Mouse (Mus musculus): ENCODE results near the gene Msmp.

The Msmp gene

DNA sequence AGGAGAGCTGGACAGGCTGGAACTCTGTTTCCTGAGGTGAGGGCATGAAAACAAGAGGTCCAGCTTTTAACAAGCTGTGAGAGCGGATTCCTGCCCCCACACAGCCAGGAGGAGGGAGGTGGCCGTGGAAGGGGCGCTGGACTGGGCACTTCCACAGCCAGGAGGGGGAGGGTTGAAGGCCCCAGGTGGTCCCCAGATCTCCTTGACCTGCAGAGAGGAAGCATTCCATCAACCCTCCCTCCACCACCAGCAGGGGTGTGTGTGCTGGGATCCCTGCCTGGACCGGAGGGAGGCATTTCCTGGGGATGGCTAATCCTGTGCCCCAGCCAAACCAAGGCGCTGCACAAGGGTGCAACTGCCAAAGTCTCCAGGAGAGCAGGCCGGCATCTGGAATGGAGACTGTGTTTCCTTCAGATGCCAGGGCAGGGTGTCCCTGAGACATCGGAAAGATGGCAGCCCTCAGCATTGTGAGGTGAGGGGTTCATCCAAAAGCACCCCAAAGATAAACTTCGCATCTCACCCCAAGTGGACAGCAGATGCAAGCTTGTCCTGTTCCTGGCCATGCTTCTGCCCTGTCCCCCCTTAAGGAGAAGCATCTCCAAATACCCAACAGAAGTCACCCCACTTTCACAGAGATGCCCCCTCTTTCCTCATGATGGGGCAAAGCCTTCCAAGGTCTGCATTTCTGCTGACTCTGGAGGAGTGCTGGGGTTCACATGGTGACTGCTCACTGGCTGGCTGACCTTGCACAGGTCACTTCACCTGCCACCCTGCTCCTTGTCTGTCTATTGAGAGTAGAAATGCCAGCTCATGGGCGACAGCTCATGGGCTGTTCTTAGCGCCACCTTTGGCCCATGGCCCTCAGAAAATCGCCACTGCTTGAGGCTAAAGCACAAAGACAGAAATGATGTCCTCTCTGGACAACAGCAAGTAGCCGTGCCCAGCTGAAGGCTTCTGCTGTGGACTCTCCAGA lies at the start of gene Msmp:
Gene Msmp (minus strand): TSS at position 51 of the 973 bp plus-strand sequence.
- peak in 1 of 2 experiments; percentile 25 for DNase-seq (ENCODE audit: low spot score in 2 of 2)

DNA sequence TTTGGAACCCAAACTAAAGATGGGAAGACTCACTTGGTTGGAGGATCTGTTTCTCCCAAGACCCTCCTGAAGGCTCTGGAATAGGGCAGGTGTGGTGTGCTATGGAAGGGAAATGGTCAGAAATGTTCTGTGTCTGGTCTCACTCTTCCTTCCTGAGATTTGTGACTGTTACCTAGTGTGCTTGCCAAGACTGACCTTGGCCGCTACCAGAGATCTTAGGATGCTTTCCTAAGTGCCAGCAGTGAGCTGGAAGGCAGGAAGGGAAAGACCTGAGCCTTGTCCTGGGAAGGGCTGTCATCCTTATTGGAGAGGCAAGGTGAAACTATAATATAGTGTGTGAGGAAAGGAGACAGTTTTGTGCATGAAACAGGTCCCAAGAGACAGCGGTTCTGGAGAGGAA lies 49.4 kb upstream of the Msmp start:
- peak in 1 of 2 experiments; percentile 9 for DNase-seq (ENCODE audit: low spot score in 2 of 2)

DNA sequence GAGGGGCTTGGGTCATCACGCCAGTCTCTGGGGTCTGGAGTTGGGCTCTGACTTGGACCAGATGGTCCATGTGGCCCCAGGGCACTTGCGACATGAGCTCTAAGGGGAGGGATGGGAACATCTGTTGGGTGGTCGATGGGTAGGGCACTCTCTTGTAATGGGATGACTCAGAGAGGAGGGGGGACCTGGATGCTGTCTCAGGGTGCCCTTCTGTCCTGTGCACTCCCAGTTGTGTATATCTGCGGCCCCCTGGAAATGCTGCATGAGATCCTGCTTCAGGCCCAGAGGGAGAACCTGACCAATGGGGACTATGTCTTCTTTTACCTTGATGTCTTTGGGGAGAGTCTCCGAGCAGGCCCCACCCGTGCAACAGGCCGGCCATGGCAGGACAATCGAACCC lies 49.0 kb upstream of the Msmp start:
- peak; percentile 19 to 20 for DNase-seq (ENCODE audit: low spot score in 2 of 2)

DNA sequence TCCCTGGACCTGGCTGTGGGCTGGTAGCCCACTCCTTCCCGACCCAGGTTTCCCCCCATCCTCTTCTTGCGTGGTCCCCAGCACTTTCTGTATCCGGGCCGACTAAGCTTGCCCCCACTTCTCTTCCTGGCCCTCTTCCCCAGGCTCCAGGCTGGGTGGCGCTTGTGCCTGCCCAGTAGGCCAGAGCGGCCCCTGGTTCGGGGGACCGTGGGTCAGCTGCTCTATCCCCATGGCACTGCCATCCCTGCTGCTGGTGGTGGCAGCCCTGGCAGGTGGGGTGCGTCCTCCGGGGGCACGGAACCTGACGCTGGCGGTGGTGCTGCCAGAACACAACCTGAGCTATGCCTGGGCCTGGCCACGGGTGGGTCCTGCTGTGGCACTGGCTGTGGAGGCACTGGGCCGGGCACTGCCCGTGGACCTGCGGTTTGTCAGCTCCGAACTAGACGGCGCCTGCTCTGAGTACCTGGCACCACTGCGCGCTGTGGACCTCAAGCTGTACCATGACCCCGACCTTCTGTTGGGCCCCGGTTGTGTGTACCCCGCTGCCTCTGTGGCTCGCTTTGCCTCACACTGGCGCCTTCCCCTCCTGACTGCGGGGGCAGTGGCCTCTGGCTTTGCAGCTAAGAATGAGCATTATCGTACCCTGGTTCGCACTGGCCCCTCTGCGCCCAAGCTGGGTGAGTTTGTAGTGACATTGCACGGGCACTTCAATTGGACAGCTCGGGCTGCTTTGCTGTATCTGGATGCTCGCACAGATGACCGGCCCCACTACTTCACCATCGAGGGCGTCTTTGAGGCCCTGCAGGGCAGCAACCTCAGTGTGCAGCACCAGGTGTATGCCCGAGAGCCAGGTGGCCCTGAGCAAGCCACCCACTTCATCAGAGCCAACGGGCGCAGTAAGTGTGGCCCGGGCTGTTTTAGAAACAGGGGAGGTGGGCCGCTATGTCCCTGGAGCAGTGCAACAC lies 47.9 kb upstream of the Msmp start:
- peak; percentile 34 to 43 for DNase-seq (ENCODE audit: low spot score in 2 of 2)

- DNase-seq (ENCODE audit: low spot score in 2 of 2) = peak; percentile 49 to 55
These were observed 47.0 kb upstream of the Msmp start, which contains the start of gene Npr2 for GRCm38 (mm10) chr4:43631046-43631955. Gene Npr2, plus strand, starts transcription at chr4:43631935.

DNA sequence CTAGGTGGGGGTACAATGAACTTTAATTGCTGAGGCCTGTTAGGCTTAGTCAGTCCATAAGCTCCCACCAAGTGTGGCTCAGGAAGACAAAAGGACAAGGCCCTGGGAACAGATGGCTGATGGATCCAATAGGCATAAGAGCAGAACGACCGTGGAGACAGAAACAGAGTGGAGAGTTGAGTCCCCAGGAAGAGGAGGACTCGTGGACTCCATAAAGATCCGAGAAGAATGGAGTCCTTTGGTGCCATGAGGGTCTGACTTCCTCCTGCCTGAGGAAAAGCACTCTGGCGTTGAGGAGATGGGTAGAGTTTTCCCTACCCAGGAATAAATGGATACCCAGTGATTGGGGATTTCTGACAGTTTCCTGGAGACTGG lies 46.4 kb upstream of the Msmp start:
- DNase-seq (ENCODE audit: low spot score in 2 of 2) = peak in 1 of 2 experiments; percentile 19

DNA sequence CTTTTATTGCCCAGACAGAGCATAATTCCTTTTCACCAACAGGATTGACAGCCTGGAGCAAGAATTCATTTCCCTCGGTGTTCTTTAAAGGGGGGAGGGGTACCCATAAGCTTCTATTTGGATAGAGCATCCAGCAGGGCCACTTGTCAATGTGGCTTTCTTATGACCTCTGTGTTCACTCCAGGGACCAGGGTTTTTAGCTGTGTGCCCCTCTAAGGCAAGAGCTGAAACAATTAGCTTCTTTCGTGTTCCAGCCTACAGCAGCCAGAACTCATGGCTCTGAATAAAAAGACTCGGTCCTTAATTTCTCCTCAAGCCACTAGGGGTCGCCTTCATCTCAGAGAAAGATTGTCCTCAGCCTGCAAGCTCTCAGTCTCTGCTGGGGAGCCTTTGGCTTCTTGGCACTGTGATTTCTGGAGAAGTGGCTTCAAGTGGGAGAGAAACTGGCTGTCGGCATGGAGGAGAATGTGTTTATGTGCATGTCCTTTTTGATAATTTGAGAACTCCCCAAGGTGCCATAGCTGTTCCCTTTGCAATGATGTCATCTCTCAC lies 45.8 kb upstream of the Msmp start:
- DNase-seq (ENCODE audit: low spot score in 2 of 2) = peak; percentile 92

DNA sequence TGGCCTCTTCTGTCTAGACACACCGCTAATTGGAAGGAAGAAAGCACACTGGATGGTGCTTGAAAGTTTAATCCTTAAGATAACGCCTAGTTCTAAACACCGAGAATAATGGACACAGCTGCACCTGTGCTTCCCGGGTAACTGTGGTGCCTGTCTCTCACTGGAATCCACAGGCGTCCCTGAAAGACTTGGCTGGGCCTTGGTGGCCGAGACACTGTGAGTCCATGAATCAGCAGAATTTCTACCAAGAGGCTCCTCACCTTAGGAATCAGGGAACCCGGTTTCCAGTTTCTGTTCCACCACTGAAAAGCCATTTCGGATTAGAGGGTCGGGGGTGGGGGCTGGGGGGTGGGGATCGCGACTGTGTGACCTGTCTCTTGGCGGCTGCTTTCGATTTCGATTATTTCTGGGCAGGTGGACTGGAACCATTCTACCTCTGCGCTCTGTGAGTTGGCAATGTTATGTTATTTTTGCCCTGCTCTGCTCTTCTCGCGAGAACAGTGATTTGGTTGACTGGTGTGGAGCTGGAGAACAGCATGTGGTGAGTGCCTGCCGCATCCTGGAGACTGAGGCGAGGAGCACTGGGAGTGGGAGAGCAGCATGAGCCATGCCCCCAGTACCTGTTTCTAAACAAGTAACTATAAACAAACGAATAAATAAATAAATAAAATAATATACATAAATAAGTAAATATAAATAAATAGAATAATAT lies 45.0 kb upstream of the Msmp start:
- DNase-seq (ENCODE audit: low spot score in 2 of 2) = peak; percentile 44 to 57

DNA sequence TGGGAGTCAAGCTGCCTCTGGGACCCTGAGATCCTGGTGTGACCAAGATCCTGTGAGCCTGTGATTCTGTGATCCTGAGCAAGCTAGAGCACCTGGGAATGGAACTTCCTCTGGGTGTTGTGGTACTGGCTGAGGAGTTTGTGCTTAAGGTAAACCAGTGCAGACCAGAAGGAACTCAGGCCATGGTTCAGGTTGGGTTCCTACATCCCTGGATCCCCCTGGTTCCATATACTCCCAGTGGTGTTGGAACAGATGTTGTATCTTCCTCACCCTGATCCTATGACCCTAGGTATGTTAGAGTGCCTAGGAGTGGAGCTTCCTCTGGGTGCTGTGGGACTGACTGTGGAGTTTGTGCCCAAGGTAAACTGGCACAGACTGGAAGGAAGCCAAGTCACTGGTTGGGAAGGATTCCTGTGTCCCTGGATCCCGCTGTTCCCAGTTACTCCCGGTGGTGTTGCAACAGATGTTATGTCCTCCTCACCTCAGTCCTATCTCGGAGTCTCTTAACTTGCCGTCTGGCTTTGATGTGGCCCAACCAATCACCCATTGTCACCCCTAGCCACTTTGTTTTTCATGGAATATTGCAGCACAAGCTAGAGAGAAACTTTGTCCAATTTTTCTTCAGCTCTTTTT lies 36.0 kb upstream of the Msmp start:
- peak in 1 of 2 experiments; percentile 18 for DNase-seq (ENCODE audit: low spot score in 2 of 2)

DNA sequence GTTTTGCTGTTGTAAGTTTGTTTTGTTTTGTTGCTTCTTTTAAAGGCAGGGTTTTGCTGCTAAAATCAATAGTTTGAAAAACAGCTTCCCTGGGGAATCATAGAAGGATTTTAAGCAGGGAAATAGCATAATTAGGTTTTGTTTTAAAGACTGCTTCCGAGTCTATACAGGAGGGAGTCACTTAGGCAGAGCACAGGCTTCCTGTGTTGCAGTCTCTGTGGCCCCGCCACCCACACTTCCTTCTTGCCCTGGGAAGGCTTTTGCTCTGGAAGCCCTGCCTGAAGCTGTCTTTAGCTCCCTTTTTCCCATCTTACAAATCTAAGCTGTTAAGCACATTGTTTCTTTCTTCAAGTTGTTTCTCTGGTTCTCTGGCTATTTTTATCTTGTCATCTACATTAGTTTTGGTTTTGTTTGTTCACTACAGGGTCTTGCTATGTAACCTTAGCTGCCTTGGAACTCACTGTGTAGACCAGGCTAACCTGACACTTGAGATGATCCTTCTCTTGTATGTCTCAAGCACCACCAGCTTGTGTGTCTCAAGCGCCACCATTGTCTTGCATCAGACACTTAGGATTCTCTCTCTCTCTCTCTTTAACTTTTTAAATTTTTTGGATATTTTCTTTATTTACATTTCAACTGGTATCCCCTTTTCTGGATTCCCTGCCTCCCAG lies 28.9 kb upstream of the Msmp start:
- peak in 1 of 2 experiments; percentile 15 for DNase-seq (ENCODE audit: low spot score in 2 of 2)

GRCm38 (mm10) chr4:43612534-43612933 lies 28.2 kb upstream of the Msmp start:
- DNase-seq (ENCODE audit: low spot score in 2 of 2) = peak in 1 of 2 experiments; percentile 8

DNA sequence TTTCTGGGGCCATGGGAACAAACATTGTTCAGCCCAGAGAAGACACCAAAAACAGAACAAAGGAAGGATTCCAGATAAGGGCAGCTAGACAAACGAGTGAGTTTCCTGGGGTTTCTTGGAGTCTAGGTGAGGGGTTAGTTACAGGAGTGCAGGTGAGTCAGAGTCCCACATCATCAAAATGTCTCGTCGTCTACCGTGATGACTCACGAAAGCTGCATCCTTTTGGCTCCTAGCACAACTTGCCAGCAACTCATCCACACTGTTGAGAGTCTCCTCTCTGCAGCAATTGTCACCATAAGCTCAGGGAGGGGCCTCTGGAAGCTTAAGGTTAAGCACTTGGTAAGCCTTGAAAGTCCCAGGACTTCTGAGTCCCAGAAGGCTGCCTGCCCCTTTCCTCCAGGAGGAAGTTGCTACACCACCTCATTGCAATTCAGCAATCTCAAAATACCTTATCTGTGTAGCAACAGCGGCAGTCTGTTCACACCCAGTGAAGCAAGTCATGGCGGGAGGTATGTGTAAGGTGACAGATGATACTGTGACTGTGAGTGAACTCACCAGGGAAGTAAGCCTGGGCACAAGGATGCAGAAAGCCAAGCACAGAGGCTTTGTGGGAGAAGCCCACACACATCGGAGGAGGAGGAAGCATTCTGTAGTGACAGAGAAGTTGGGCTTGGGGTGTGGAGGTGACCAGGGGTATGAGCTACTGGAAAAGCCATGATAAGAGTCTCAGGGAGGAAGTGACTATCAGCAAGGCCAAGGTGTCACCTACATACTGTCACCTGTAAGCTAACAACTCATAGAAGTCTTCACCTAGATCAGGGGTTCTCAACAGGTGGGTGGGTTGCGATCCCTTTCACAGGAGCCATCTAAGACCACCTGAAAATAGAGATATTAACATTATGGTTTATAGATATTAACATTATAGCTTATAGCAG lies 20.7 kb upstream of the Msmp start:
- peak in 1 of 2 experiments; percentile 19 for DNase-seq (ENCODE audit: low spot score in 2 of 2)

DNA sequence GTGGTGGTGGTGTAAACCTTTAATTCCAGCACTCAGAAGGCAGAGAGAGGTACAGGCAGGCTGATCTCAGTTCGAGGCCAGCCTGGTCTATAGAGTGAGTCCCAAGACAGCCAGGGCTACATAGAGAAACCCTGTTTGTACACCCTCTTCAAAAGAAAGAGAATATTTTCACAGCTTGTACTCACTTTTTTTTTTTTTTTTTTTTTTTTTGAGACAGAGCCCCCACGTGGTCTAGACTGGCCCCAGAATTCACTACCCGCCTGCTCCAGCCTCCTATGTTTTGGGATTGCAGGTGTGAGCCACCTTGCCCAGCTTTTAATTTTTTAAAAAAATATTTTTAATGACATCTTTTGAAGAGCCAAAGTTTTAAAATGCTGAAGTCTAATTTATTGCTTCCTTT lies 19.8 kb upstream of the Msmp start:
- DNase-seq (ENCODE audit: low spot score in 2 of 2) = peak in 1 of 2 experiments; percentile 5

- peak in 1 of 2 experiments; percentile 6 for DNase-seq (ENCODE audit: low spot score in 2 of 2)
These were observed 16.1 kb upstream of the Msmp start for GRCm38 (mm10) chr4:43600195-43600934.

- DNase-seq (ENCODE audit: low spot score in 2 of 2) = peak in 1 of 2 experiments; percentile 4
These were observed 14.5 kb upstream of the Msmp start for GRCm38 (mm10) chr4:43598650-43599380.

DNA sequence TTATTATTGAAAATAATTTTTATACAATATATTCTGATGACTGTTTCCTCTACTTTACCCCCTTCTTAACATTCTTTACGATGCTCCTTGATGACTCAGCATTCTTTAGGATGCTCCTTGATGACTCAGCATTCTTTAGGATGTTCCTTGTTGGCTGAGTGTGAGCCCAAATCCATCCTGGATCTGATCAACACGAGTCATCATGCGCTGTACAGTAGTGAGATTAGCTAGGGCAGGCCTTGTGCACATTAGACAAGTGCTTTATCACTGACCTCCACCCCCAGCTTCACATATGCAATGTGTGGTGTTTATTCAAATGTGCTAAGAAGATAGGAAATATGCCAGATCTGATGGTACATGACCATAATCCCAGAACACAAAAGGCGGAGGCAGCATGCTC lies 13.9 kb upstream of the Msmp start:
- peak in 1 of 2 experiments; percentile 5 for DNase-seq (ENCODE audit: low spot score in 2 of 2)
